Mouse (Mus musculus): ENCODE data around the gene Naf1. TPM values are rescaled to one million over a fixed set of nuclear protein-coding genes. Genes with fewer than 3 reads are reported as not detected.
A peak's percentile ranks its signal among the peaks of the same experiment; 100 is the strongest.

The Naf1 gene
- polyA plus RNA-seq, 1 experiment from 2014 or later, result 1.7 TPM

DNA sequence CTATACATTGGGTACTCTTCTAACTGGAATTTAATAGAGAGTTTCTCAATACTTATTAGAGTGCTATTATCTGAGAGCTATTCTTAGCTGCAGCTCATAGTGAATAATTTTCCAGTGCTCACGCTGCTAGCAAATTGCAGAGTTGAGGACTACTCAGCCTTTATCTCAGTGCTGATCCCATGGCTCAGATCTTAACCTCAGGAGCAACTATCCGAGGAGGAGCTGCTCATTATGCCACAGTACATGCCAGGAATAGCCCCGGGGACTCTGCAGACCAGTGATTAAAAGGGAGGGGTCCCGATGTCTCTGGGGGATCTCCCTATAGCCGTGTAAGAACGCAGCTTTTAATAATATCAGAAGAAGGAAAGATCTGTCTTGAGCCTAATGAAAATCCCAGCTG lies 50.7 kb downstream of the Naf1 start:
- H3K4me1 ChIP-seq, result peaks cover 6% of the 10 kb centered on the region
- H3K9ac ChIP-seq, result no peak overlapping the region
- WGBS, result 13% methylated on average over 6 of the region's 6 CpGs
- ATAC-seq (replicated peaks), result peak; percentile 87
- H3K27ac ChIP-seq, result 0 out of 2 replicates have a peak overlapping the region, but pooled peaks have one; percentile 34
- H3K4me2 ChIP-seq, result peak overlapping the region; percentile 29; the same call in 1 of the 2 replicates
- no peaks in the 10 kb centered on the region for H3K9me3 ChIP-seq
- no peak overlapping the region for H3K4me3 ChIP-seq
- no peaks in the 10 kb centered on the region for H3K27me3 ChIP-seq (replicated peaks)
- H3K36me3 ChIP-seq (replicated peaks), result no peaks in the 10 kb centered on the region

DNA sequence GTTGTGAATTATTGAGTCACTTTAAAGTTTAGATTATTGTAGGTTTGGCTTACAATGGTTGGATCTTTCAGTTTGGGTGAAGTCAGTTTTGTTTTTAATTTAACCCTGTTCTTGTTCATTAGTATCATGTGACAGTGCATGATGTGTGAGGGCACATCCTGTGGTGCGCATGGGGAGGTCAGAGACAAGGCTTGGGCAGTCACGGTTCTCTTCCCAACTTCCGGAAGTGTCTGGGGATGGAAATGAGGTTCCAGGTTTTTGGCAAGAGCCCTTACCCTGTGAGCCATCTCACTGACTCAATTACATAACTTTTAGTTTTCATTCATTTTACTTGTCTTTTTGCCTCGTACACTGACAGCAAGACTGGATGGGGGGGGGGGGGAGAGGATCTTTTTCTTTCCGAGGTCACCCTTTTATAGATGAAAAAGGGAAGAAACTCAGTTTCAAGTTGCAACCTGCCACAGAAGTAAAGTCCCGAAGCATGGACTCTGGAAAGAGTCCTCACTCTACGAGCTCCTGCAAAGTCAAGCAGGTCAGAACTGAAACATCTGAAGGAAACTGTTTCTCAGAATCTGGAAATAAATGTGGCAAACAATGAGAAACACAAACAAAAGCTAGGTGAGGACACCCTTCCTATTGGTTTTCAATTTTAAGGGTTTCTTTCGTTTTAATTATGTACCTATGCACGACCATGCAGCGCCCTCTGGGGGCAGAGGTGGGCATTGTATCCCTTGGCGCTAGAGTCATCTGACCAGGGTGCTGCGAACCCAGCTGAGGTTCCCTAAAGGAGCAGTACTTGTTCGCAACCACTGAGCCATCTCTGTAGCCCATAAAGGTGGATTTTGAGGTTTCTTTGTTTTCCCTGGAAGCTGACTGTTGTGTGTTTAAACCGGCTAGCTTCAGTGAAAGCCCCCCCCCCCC lies 53.9 kb downstream of the Naf1 start:
- 66% methylated on average over 14 of the region's 14 CpGs for WGBS
- H3K27ac ChIP-seq, result no peak overlapping the region
- peaks cover 6% of the 10 kb centered on the region for H3K4me1 ChIP-seq
- H3K4me3 ChIP-seq, result no peak overlapping the region
- no peak overlapping the region for H3K9ac ChIP-seq
- H3K4me2 ChIP-seq, result no peak overlapping the region
- no peaks in the 10 kb centered on the region for H3K9me3 ChIP-seq
- no peaks in the 10 kb centered on the region for H3K36me3 ChIP-seq (replicated peaks)
- no peak for ATAC-seq (replicated peaks)
- H3K27me3 ChIP-seq (replicated peaks), result no peaks in the 10 kb centered on the region

DNA sequence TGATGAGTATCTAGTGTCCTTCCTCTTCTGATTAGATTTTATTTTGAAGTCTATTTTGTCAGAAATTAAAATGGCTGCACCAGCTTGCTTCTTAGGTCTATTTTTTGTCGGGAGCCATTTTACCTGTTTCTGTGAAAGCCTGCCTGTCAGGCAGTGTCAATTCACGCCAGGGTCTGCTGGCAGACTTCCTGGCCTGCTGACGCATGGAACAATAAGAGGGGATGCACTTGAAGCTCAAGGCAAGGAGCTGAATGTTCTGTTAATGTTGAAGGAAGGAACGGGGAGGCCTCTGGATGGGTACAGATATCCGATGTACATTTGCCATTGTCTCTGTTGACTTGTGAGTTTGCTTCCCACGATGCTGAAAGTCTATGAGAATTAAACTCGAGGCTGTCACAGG lies 56.0 kb downstream of the Naf1 start:
- H3K4me2 ChIP-seq, result no peak overlapping the region
- H3K4me1 ChIP-seq, result peaks cover under 1% of the 10 kb centered on the region; the same call in 1 of the 2 replicates
- H3K9ac ChIP-seq, result no peak overlapping the region
- no peak overlapping the region for H3K27ac ChIP-seq
- no peaks in the 10 kb centered on the region for H3K36me3 ChIP-seq (replicated peaks)
- H3K4me3 ChIP-seq, result no peak overlapping the region
- H3K9me3 ChIP-seq, result no peaks in the 10 kb centered on the region
- ATAC-seq (replicated peaks), result peak; percentile 35; the same call in 1 of the 2 replicates
- WGBS, result 61% methylated on average over 7 of the region's 7 CpGs
- no peaks in the 10 kb centered on the region for H3K27me3 ChIP-seq (replicated peaks)

DNA sequence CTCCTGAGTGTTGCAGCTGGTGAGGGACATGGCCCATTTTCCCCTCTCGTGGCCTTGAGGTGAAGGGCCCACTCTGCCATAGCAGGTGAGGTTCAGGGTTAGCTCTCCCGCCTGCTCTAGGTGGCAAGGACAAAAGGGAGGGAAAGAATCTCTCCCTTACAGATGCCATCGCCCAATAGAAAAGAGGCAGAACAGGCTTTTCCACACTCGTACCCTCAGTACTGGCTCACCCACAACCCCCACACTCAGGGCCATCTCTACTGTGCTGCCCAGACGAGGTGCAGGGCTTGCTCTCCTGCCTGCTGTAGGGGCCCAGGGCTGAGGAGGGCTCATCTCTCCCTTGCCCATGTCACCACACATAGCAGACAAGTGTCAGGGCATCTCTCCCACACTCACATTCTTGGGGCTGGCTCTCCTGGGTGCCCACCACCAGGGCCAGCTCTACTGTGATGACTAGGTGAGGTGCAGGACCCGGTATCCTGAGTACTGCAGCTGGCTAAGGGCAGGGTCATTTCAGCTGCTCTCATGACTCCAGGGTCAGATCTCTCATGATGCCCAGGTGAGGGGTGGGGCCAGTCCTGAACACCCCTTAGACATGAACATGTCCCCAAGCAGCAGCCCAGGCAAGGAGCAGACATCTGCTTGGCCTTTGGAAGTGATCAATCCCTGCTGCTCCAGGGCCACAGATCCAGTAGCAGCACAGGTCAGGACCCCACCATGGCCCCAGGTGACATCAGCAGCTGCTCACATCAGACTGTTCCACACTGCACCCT lies 57.9 kb downstream of the Naf1 start:
- no peak overlapping the region for H3K27ac ChIP-seq
- no peaks in the 10 kb centered on the region for H3K4me1 ChIP-seq
- H3K9ac ChIP-seq, result no peak overlapping the region
- H3K4me3 ChIP-seq, result no peak overlapping the region
- ATAC-seq (replicated peaks), result peak; percentile 37
- no peak overlapping the region for H3K4me2 ChIP-seq
- 74% methylated on average over 6 of the region's 6 CpGs for WGBS
- H3K9me3 ChIP-seq, result no peaks in the 10 kb centered on the region
- no peaks in the 10 kb centered on the region for H3K27me3 ChIP-seq (replicated peaks)
- no peaks in the 10 kb centered on the region for H3K36me3 ChIP-seq (replicated peaks)

DNA sequence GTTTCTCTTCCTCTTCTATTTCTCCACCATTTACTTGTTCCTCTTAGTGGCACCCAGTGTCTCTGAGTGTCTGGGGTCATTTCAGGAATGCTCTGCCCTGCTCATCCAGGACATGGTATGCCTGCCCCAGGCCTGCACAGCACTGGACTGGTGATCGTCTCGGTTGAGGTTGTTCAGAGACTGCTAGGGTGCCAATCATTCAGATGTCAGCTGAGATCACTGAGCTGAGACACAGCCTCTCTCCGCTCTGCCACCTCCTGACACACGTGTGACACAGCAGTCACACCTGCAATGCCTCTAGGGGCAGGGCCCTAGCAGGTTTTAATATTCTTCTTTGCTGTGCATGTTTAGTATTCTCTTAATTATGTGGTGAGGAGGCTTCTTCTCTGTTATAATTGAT lies 58.5 kb downstream of the Naf1 start:
- 71% methylated on average over 4 of the region's 4 CpGs for WGBS
- H3K27ac ChIP-seq, result no peak overlapping the region
- H3K27me3 ChIP-seq (replicated peaks), result no peaks in the 10 kb centered on the region
- no peaks in the 10 kb centered on the region for H3K36me3 ChIP-seq (replicated peaks)
- no peak overlapping the region for H3K4me2 ChIP-seq
- H3K4me1 ChIP-seq, result no peaks in the 10 kb centered on the region
- H3K4me3 ChIP-seq, result no peak overlapping the region
- no peaks in the 10 kb centered on the region for H3K9me3 ChIP-seq
- no peak for ATAC-seq (replicated peaks)
- H3K9ac ChIP-seq, result no peak overlapping the region

DNA sequence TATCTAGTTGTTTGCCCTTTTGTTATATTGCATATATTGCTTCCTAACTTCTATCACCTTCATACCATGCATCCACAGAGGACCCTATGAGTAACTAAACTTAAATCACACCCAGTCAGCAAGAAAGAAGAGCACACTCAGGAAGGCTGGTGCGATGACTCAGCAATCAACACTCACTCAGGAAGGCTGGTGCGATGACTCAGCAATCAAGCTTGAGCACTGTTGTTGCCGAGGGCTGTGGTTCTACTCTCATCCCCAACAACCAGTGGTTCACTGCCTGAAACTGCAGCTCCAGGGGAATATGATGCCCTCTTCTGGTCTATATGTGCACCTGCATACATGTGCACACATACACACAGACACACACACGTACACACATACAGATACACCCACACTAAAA lies 73.7 kb downstream of the Naf1 start:
- no peak for ATAC-seq (replicated peaks)
- Histone ChIP-seq H3K4me1 (no peaks in the 10 kb centered on the region), H3K9ac (no peak overlapping the region), H3K9me3 (no peaks in the 10 kb centered on the region), H3K27me3 (replicated peaks) (no peaks in the 10 kb centered on the region), H3K27ac (no peak overlapping the region), H3K4me2 (no peak overlapping the region), H3K4me3 (no peak overlapping the region), H3K36me3 (replicated peaks) (no peaks in the 10 kb centered on the region)
- WGBS, result 95% methylated on average over 4 of the region's 4 CpGs

DNA sequence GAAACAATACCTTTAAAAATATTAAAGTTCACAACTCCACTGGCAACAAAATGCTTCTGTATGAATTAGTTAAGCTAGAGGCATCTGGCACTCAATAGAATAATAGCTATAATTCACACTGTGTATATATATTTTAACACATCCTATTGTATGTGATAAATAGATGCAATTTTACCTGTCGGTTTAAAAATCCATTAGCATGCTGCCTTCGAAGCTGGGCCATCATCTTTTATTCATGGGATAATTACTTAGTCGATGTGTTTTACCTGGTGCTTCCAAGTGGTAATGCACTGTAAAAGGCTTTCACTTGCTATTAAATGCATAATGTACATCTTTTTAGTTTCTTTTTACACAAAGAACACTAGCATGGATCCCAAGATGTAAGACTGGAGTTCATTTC lies 76.2 kb downstream of the Naf1 start:
- Histone ChIP-seq H3K27ac (no peak overlapping the region), H3K27me3 (replicated peaks) (no peaks in the 10 kb centered on the region), H3K9me3 (no peaks in the 10 kb centered on the region), H3K4me3 (no peak overlapping the region), H3K9ac (no peak overlapping the region), H3K36me3 (replicated peaks) (no peaks in the 10 kb centered on the region), H3K4me1 (no peaks in the 10 kb centered on the region), H3K4me2 (no peak overlapping the region)
- ATAC-seq (replicated peaks), result 0 out of 2 replicates have a peak, but pooled peaks have one; percentile 42
- WGBS, result 69% methylated on average over 3 of the region's 3 CpGs

Other genes starting within 250 kb of the Naf1 start
- 1.4 TPM in 2 replicates for gene Npy5r, start 172.1 kb upstream of the Naf1 start, polyA plus RNA-seq (2015; fragmentation: Nextera tagmentation; extraction: Ambion mirVana)
- gene Npy1r, start 163.0 kb upstream of the Naf1 start, polyA plus RNA-seq (2015; fragmentation: Nextera tagmentation; extraction: Ambion mirVana), result 5.4 and 6.6 TPM in 2 replicates

Data from midbrain, embryonic 15.5 days (tissue).